Mouse (Mus musculus) midbrain, postnatal 0 days (tissue): ENCODE results near the gene Ptbp1. TPM values are rescaled to one million over a fixed set of nuclear protein-coding genes. Genes with fewer than 3 reads are reported as not detected.
A peak's percentile ranks its signal among the peaks of the same experiment; 100 is the strongest.
"Not testable (repeated sequence)": the region's sequence is repeated elsewhere in the genome, so short reads cannot be mapped to it uniquely, and the experiment has no call there.

Experiments
- ATAC-seq: fragments of 200-750 bp; cut with Nextera tagmentation; 2 replicates; pipeline ENCODE4 v1.8.0; 2017; ENCODE audit warnings: moderate number of reproducible peaks, mild to moderate bottlenecking, moderate TSS enrichment, moderate library complexity; ENCODE audit not compliant: low FRiP score
- DNase-seq: peaks from one replicate; pipeline ENCODE4 v3.0.0-alpha.2; 2015; ENCODE audit warnings: low spot score
- H3K27ac ChIP-seq: fragments of 300-500 bp; sonication (generic); 2 replicates; pipeline ENCODE4 v1.5.1; 2014; ENCODE audit warnings: low read depth, mild to moderate bottlenecking, low read length, mixed read lengths
- H3K27me3 ChIP-seq: fragments of 300-500 bp; sonication (generic); 2 replicates; pipeline ENCODE4 v1.6.1; 2014; ENCODE audit warnings: low read length, control low read depth, mixed read lengths; ENCODE audit not compliant: insufficient read depth
- H3K36me3 ChIP-seq: fragments of 300-500 bp; sonication (generic); 2 replicates; pipeline ENCODE4 v1.6.1; 2014; ENCODE audit warnings: low read length, control low read depth, mixed read lengths; ENCODE audit not compliant: insufficient read depth
- H3K4me1 ChIP-seq: fragments of 300-500 bp; sonication (generic); 2 replicates; pipeline ENCODE4 v1.6.1; 2014; ENCODE audit warnings: mild to moderate bottlenecking, control low read depth, antibody characterized with exemption, low read length, mixed read lengths; ENCODE audit not compliant: insufficient read depth
- H3K4me2 ChIP-seq: fragments of 300-500 bp; sonication (generic); 2 replicates; pipeline ENCODE4 v1.6.1; 2014; ENCODE audit warnings: low read depth, mild to moderate bottlenecking, low read length, mixed read lengths; ENCODE audit not compliant: poor library complexity, severe bottlenecking
- H3K4me3 ChIP-seq: fragments of 300-500 bp; sonication (generic); 2 replicates; pipeline ENCODE4 v1.5.1; 2014; ENCODE audit warnings: low read depth, mild to moderate bottlenecking, low read length, moderate library complexity
- H3K9ac ChIP-seq: fragments of 300-500 bp; sonication (generic); replicated peaks from 2 replicates; pipeline ENCODE4 v1.6.1; 2014; ENCODE audit warnings: mild to moderate bottlenecking, low read length, moderate library complexity, mixed read lengths; ENCODE audit not compliant: poor library complexity, severe bottlenecking
- H3K9me3 ChIP-seq: fragments of 300-500 bp; sonication (generic); 2 replicates; pipeline ENCODE4 v1.6.1; 2016; ENCODE audit warnings: low read length, control low read depth
- CTCF ChIP-seq: IDR thresholded peaks from 2 replicates; pipeline ENCODE4 v1.5.1; 2016; ENCODE audit warnings: antibody characterized with exemption, mild to moderate bottlenecking
- WGBS: fragments of 180-500 bp; shearing (Covaris S2); extraction: QIAGEN DNeasy Blood & Tissue Kit; methylation state at CpG from one replicate; pipeline ENCODE4 v1.1.7; 2014; 5-methylcytosine and 5-hydroxymethylcytosine counted together
- polyA plus RNA-seq: library from polyadenylated mRNA; unstranded; fragments of >200 nt; fragmentation: Nextera tagmentation; extraction: Ambion mirVana; gene quantifications from 2 replicates; pipeline ENCODE4 v1.2.1, GENCODE M21; 2015
- total RNA-seq: library from RNA; depleted of rRNA; stranded (reverse); fragments of >200 nt; gene quantifications from 2 replicates; pipeline ENCODE4 v1.2.3, GENCODE M21; 2014

The Ptbp1 gene
- total and polyA plus RNA-seq, 2 experiments from 2014 or later, result 49.7 to 114 TPM

- H3K9me3 ChIP-seq, result no peaks in the 10 kb centered on the region
- ATAC-seq, result no peak
- DNase-seq, result no peak
- H3K9ac ChIP-seq, result no peak overlapping the region
- no peaks in the 10 kb centered on the region for H3K36me3 ChIP-seq
- H3K4me1 ChIP-seq, result no peaks in the 10 kb centered on the region; the same call in 1 of the 2 replicates
- H3K27ac ChIP-seq, result no peak overlapping the region
- WGBS, result 10% methylated on average over 21 of the region's 22 CpGs
- 0 out of 2 replicates have a peak overlapping the region, but pooled peaks have one; percentile 6 for H3K4me2 ChIP-seq
- no peak overlapping the region for H3K4me3 ChIP-seq
- no peak for TF ChIP-seq CTCF
- no peaks in the 10 kb centered on the region for H3K27me3 ChIP-seq
Measured at GRCm38 (mm10) chr10:79881981-79882380, 27.8 kb downstream of the Ptbp1 start.

DNA sequence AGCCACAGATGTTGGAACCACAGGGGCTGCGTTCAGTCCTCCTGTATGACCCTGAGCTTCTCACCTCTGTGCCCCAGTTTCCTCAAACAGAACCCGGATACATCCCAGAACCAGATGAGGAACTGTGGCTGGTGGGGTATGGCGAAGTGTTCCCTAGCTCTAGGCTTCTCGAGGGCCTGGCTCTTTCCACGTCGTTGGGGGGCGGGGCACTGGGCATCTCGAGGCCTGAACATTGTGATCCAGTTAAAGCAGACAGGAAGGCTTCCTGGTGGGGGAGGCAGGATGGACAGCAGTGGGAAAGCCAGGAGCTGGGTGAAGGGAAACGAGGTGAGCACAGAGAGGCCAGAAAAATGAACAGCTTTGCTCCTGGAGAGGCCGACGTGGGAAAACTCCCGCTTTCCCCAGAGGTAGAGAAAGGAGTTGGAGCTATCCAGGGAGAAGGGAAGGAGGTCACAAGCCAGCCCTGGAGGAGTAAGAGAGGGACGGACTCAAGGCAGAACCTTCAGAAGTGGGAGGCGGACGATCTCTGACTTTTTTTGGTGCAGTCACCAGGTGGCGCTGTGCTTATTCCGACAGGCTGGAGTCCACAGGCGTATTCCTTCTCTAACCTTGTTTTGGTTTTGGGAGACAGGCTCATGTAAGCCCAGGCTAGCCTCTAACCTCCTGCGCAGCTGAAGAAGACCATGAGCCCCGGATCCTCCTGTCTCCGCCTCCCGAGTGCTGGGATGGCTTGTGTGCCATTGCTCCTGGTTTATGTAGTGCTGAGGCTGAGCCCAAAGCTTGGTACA is 29.3 kb downstream of the Ptbp1 start:
- ATAC-seq, result no peak
- DNase-seq, result peak; percentile 80
- TF ChIP-seq CTCF, result peak; percentile 81
- no peaks in the 10 kb centered on the region for H3K27me3 ChIP-seq
- WGBS, result 14% methylated on average over 22 of the region's 22 CpGs
- H3K4me2 ChIP-seq, result no peak overlapping the region
- no peaks in the 10 kb centered on the region for H3K36me3 ChIP-seq
- H3K9ac ChIP-seq, result 0 out of 2 replicates have a peak overlapping the region, but pooled peaks have one; percentile 8
- H3K4me3 ChIP-seq, result no peak overlapping the region
- no peaks in the 10 kb centered on the region for H3K9me3 ChIP-seq
- H3K4me1 ChIP-seq, result no peaks in the 10 kb centered on the region; the same call in 1 of the 2 replicates
- H3K27ac ChIP-seq, result no peak overlapping the region

DNA sequence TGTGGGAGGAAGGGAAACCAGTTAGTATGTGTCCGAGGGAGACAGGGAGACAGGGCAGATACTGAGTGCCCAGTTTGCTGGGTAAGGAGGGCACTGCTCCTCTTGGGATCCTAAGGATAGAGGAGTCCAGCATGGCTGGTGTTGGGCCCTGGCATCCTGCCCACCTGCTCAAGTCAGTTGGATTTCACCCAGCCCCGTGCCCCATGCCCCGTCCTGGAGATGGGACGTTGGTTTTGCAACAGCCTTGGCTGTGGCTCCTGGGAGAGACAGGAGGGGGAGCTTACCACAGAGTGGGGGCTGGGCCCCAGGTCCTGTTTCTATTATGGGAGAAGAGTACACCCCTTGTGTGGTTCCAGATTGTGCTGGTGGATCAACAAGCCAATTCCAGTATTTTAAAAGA is 30.2 kb downstream of the Ptbp1 start:
- 59% methylated on average over 4 of the region's 4 CpGs for WGBS

DNA sequence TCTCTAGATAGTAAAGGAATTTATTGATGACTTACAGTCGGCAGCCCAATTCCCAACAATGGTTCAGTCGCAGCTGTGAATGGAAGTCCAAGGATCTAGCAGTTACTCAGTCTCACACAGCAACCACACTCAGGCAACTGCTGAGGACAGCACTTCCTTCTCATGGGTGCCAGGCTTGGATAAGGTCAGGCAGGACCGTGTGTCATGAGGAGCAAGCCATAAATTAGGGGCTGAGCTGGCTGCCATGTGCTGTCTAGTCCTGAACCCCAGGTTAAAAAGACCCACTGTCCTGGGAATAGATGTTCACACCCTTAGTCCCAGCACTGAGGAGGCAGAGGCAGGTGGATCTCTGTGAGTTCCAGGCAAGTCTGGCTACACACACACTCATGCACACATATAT is 30.7 kb downstream of the Ptbp1 start:
- H3K27ac ChIP-seq, H3K27me3 ChIP-seq, H3K9ac ChIP-seq, ATAC-seq, H3K4me1 ChIP-seq, DNase-seq, H3K36me3 ChIP-seq, H3K9me3 ChIP-seq, H3K4me2 ChIP-seq, H3K4me3 ChIP-seq: not testable (repeated sequence)
- 66% methylated on average over 2 of the region's 3 CpGs for WGBS

More for the DNA sequence above, 30.2 kb downstream of the Ptbp1 start:
- Histone ChIP-seq H3K27ac (no peak overlapping the region), H3K4me1 (no peaks in the 10 kb centered on the region; the same call in 1 of the 2 replicates), H3K9me3 (no peaks in the 10 kb centered on the region), H3K4me2 (no peak overlapping the region), H3K27me3 (no peaks in the 10 kb centered on the region), H3K36me3 (no peaks in the 10 kb centered on the region), H3K4me3 (no peak overlapping the region), H3K9ac (no peak overlapping the region)
- ATAC-seq (no peak), DNase-seq (no peak)
- no peak for TF ChIP-seq CTCF

GRCm38 (mm10) chr10:79886054-79886453 is 31.8 kb downstream of the Ptbp1 start, which contains the start of gene Elane:
Elane (plus strand) TSS chr10:79886247.
- H3K9me3 ChIP-seq, result no peaks in the 10 kb centered on the region
- 80% methylated on average over 6 of the region's 6 CpGs for WGBS
- H3K9ac ChIP-seq, result no peak within 1 kb of the TSS
- no peak within 1 kb of the TSS for H3K27ac ChIP-seq
- H3K4me3 ChIP-seq, result no peak within 1 kb of the TSS
- no peaks in the 10 kb centered on the region for H3K36me3 ChIP-seq
- DNase-seq (no peak), ATAC-seq (no peak)
- no peaks in the 10 kb centered on the region for H3K27me3 ChIP-seq
- no peaks in the 10 kb centered on the region; the same call in 1 of the 2 replicates for H3K4me1 ChIP-seq
- H3K4me2 ChIP-seq, result no peak within 1 kb of the TSS
- no peak for TF ChIP-seq CTCF

GRCm38 (mm10) chr10:79886611-79887010 is 32.4 kb downstream of the Ptbp1 start:
- H3K36me3 ChIP-seq, result no peaks in the 10 kb centered on the region
- no peak overlapping the region for H3K4me2 ChIP-seq
- no peak for TF ChIP-seq CTCF
- H3K4me3 ChIP-seq, result no peak overlapping the region
- H3K9me3 ChIP-seq, result no peaks in the 10 kb centered on the region
- DNase-seq (no peak), ATAC-seq (no peak)
- no peak overlapping the region for H3K27ac ChIP-seq
- no peaks in the 10 kb centered on the region; the same call in 1 of the 2 replicates for H3K4me1 ChIP-seq
- no peaks in the 10 kb centered on the region for H3K27me3 ChIP-seq
- no peak overlapping the region for H3K9ac ChIP-seq
- 80% methylated on average over 8 of the region's 8 CpGs for WGBS
